Mouse (Mus musculus) ES-Bruce4 (cell line): ENCODE data around the gene Ptpdc1.

Source experiments
- CTCF ChIP-seq: IDR thresholded peaks from one replicate; pipeline ENCODE4 v1.8.1; 2011; ENCODE audit warnings: low read depth, low read length
- EP300 ChIP-seq: IDR thresholded peaks from 2 replicates; pipeline ENCODE4 v1.6.1; 2011; ENCODE audit warnings: low read depth, low read length; ENCODE audit not compliant: insufficient read depth
- POLR2A ChIP-seq: IDR thresholded peaks from one replicate; pipeline ENCODE4 v1.8.1; 2011; ENCODE audit warnings: low read length; ENCODE audit not compliant: insufficient read depth

GRCm38 (mm10) chr13:48531448-48531847 lies 94.0 kb downstream of the Ptpdc1 start:
- TF ChIP-seq CTCF (no peak), POLR2A (no peak), EP300 (no peak)
